Mouse (Mus musculus): ENCODE measurements around the gene Ubxn7. TPM values are rescaled to one million over a fixed set of nuclear protein-coding genes. Genes with fewer than 3 reads are reported as not detected.
"Not testable (repeated sequence)": the region's sequence is repeated elsewhere in the genome, so short reads cannot be mapped to it uniquely, and the experiment has no call there.

Ubxn7 gene
- polyA plus RNA-seq (2015; fragmentation: Nextera tagmentation; extraction: Ambion mirVana) = 17.9 and 18.3 TPM in 2 replicates

- 0% methylated on average over 45 of the region's 52 CpGs for WGBS
- peak within 1 kb of the TSS; percentile 98 for H3K9ac ChIP-seq (ENCODE audit: low read depth, low read length)
- H3K27me3 ChIP-seq (replicated peaks; ENCODE audit: control insufficient read depth, insufficient read depth, low read length) = no peaks in the 10 kb centered on the region
- ATAC-seq = peak; percentile 99
- H3K4me1 ChIP-seq (ENCODE audit: control insufficient read depth, insufficient read depth, low read depth, low read length) = peaks cover 13% of the 10 kb centered on the region
- no peaks in the 10 kb centered on the region for H3K9me3 ChIP-seq (ENCODE audit: control insufficient read depth, low read length)
- H3K4me3 ChIP-seq (ENCODE audit: low read length) = peak within 1 kb of the TSS; percentile 89
- peak within 1 kb of the TSS; percentile 72 for H3K4me2 ChIP-seq (ENCODE audit: low read length)
- peak within 1 kb of the TSS; percentile 96 for H3K27ac ChIP-seq (ENCODE audit: low read depth, low read length)
- no peaks in the 10 kb centered on the region for H3K36me3 ChIP-seq (ENCODE audit: control insufficient read depth, insufficient read depth, low read length)
Measured at GRCm38 (mm10) chr16:32332040-32332555, at the start of gene Ubxn7. Gene Ubxn7, plus strand, starts transcription at chr16:32332257.

GRCm38 (mm10) chr16:32282608-32283007 lies 49.4 kb upstream of the Ubxn7 start:
- Histone ChIP-seq H3K9ac (ENCODE audit: low read depth, low read length) (no peak overlapping the region), H3K9me3 (ENCODE audit: control insufficient read depth, low read length) (no peaks in the 10 kb centered on the region), H3K4me1 (ENCODE audit: control insufficient read depth, insufficient read depth, low read depth, low read length) (peaks cover 15% of the 10 kb centered on the region), H3K27me3 (replicated peaks; ENCODE audit: control insufficient read depth, insufficient read depth, low read length) (no peaks in the 10 kb centered on the region), H3K4me3 (ENCODE audit: low read length) (no peak overlapping the region), H3K27ac (ENCODE audit: low read depth, low read length) (no peak overlapping the region), H3K4me2 (ENCODE audit: low read length) (no peak overlapping the region), H3K36me3 (ENCODE audit: control insufficient read depth, insufficient read depth, low read length) (peaks cover 19% of the 10 kb centered on the region)
- no peak for ATAC-seq

- Histone ChIP-seq H3K4me2 (ENCODE audit: low read length) (no peak overlapping the region), H3K9me3 (ENCODE audit: control insufficient read depth, low read length) (no peaks in the 10 kb centered on the region), H3K4me1 (ENCODE audit: control insufficient read depth, insufficient read depth, low read depth, low read length) (no peaks in the 10 kb centered on the region), H3K4me3 (ENCODE audit: low read length) (no peak overlapping the region), H3K27me3 (replicated peaks; ENCODE audit: control insufficient read depth, insufficient read depth, low read length) (no peaks in the 10 kb centered on the region), H3K36me3 (ENCODE audit: control insufficient read depth, insufficient read depth, low read length) (peaks cover 26% of the 10 kb centered on the region), H3K27ac (ENCODE audit: low read depth, low read length) (no peak overlapping the region), H3K9ac (ENCODE audit: low read depth, low read length) (no peak overlapping the region)
- WGBS = 94% methylated on average over 4 of the region's 4 CpGs
- ATAC-seq = no peak
Measured at GRCm38 (mm10) chr16:32291821-32292220, 40.2 kb upstream of the Ubxn7 start.

GRCm38 (mm10) chr16:32299617-32300016 lies 32.4 kb upstream of the Ubxn7 start:
- H3K4me1 ChIP-seq (ENCODE audit: control insufficient read depth, insufficient read depth, low read depth, low read length); H3K27me3 ChIP-seq (replicated peaks; ENCODE audit: control insufficient read depth, insufficient read depth, low read length); H3K4me3 ChIP-seq (ENCODE audit: low read length); H3K4me2 ChIP-seq (ENCODE audit: low read length); H3K9me3 ChIP-seq (ENCODE audit: control insufficient read depth, low read length); H3K9ac ChIP-seq (ENCODE audit: low read depth, low read length); H3K27ac ChIP-seq (ENCODE audit: low read depth, low read length); ATAC-seq: not testable (repeated sequence)
- WGBS = 98% methylated on average over 4 of the region's 4 CpGs
- peaks cover 25% of the 10 kb centered on the region for H3K36me3 ChIP-seq (ENCODE audit: control insufficient read depth, insufficient read depth, low read length)

- H3K36me3 ChIP-seq (ENCODE audit: control insufficient read depth, insufficient read depth, low read length) = peaks cover 12% of the 10 kb centered on the region
- H3K9ac ChIP-seq (ENCODE audit: low read depth, low read length) = no peak overlapping the region
- H3K27ac ChIP-seq (ENCODE audit: low read depth, low read length) = no peak overlapping the region
- H3K9me3 ChIP-seq (ENCODE audit: control insufficient read depth, low read length) = no peaks in the 10 kb centered on the region
- H3K4me2 ChIP-seq (ENCODE audit: low read length) = no peak overlapping the region
- ATAC-seq = no peak
- no peak overlapping the region for H3K4me3 ChIP-seq (ENCODE audit: low read length)
- WGBS = 36% methylated on average over 1 of the region's 1 CpGs
- H3K4me1 ChIP-seq (ENCODE audit: control insufficient read depth, insufficient read depth, low read depth, low read length) = no peaks in the 10 kb centered on the region
- H3K27me3 ChIP-seq (replicated peaks; ENCODE audit: control insufficient read depth, insufficient read depth, low read length) = no peaks in the 10 kb centered on the region
Measured at GRCm38 (mm10) chr16:32303046-32303445, 29.0 kb upstream of the Ubxn7 start.

GRCm38 (mm10) chr16:32303886-32304285 lies 28.2 kb upstream of the Ubxn7 start:
- Histone ChIP-seq H3K36me3 (ENCODE audit: control insufficient read depth, insufficient read depth, low read length) (peaks cover 7% of the 10 kb centered on the region; the same call in 1 of the 2 replicates), H3K4me3 (ENCODE audit: low read length) (no peak overlapping the region), H3K4me1 (ENCODE audit: control insufficient read depth, insufficient read depth, low read depth, low read length) (no peaks in the 10 kb centered on the region), H3K9me3 (ENCODE audit: control insufficient read depth, low read length) (no peaks in the 10 kb centered on the region), H3K9ac (ENCODE audit: low read depth, low read length) (no peak overlapping the region), H3K4me2 (ENCODE audit: low read length) (no peak overlapping the region), H3K27ac (ENCODE audit: low read depth, low read length) (no peak overlapping the region), H3K27me3 (replicated peaks; ENCODE audit: control insufficient read depth, insufficient read depth, low read length) (no peaks in the 10 kb centered on the region)
- WGBS = 95% methylated on average over 7 of the region's 7 CpGs
- ATAC-seq = no peak

GRCm38 (mm10) chr16:32311970-32312369 lies 20.1 kb upstream of the Ubxn7 start:
- 70% methylated on average over 4 of the region's 4 CpGs for WGBS

GRCm38 (mm10) chr16:32312386-32312785 lies 19.7 kb upstream of the Ubxn7 start:
- Histone ChIP-seq H3K4me2 (ENCODE audit: low read length) (no peak overlapping the region), H3K27me3 (replicated peaks; ENCODE audit: control insufficient read depth, insufficient read depth, low read length) (no peaks in the 10 kb centered on the region), H3K9ac (ENCODE audit: low read depth, low read length) (no peak overlapping the region), H3K4me1 (ENCODE audit: control insufficient read depth, insufficient read depth, low read depth, low read length) (no peaks in the 10 kb centered on the region), H3K9me3 (ENCODE audit: control insufficient read depth, low read length) (no peaks in the 10 kb centered on the region), H3K27ac (ENCODE audit: low read depth, low read length) (no peak overlapping the region), H3K4me3 (ENCODE audit: low read length) (no peak overlapping the region), H3K36me3 (ENCODE audit: control insufficient read depth, insufficient read depth, low read length) (no peaks in the 10 kb centered on the region)
- whole genome bisulfite sequencing = 54% methylated on average over 5 of the region's 5 CpGs
- ATAC-seq = no peak

More at GRCm38 (mm10) chr16:32311970-32312369, 20.1 kb upstream of the Ubxn7 start:
- ATAC-seq = no peak
- Histone ChIP-seq H3K36me3 (ENCODE audit: control insufficient read depth, insufficient read depth, low read length) (no peaks in the 10 kb centered on the region), H3K4me1 (ENCODE audit: control insufficient read depth, insufficient read depth, low read depth, low read length) (no peaks in the 10 kb centered on the region), H3K27me3 (replicated peaks; ENCODE audit: control insufficient read depth, insufficient read depth, low read length) (no peaks in the 10 kb centered on the region), H3K9ac (ENCODE audit: low read depth, low read length) (no peak overlapping the region), H3K27ac (ENCODE audit: low read depth, low read length) (no peak overlapping the region), H3K9me3 (ENCODE audit: control insufficient read depth, low read length) (no peaks in the 10 kb centered on the region), H3K4me2 (ENCODE audit: low read length) (no peak overlapping the region), H3K4me3 (ENCODE audit: low read length) (no peak overlapping the region)

GRCm38 (mm10) chr16:32312859-32313258 lies 19.2 kb upstream of the Ubxn7 start:
- Histone ChIP-seq H3K4me3 (ENCODE audit: low read length) (no peak overlapping the region), H3K4me1 (ENCODE audit: control insufficient read depth, insufficient read depth, low read depth, low read length) (no peaks in the 10 kb centered on the region), H3K27me3 (replicated peaks; ENCODE audit: control insufficient read depth, insufficient read depth, low read length) (no peaks in the 10 kb centered on the region), H3K27ac (ENCODE audit: low read depth, low read length) (no peak overlapping the region), H3K9me3 (ENCODE audit: control insufficient read depth, low read length) (no peaks in the 10 kb centered on the region), H3K36me3 (ENCODE audit: control insufficient read depth, insufficient read depth, low read length) (no peaks in the 10 kb centered on the region), H3K9ac (ENCODE audit: low read depth, low read length) (no peak overlapping the region), H3K4me2 (ENCODE audit: low read length) (no peak overlapping the region)
- 75% methylated on average over 4 of the region's 4 CpGs for WGBS
- no peak for ATAC-seq

- Histone ChIP-seq H3K9ac (ENCODE audit: low read depth, low read length) (no peak overlapping the region), H3K4me1 (ENCODE audit: control insufficient read depth, insufficient read depth, low read depth, low read length) (no peaks in the 10 kb centered on the region), H3K9me3 (ENCODE audit: control insufficient read depth, low read length) (no peaks in the 10 kb centered on the region), H3K36me3 (ENCODE audit: control insufficient read depth, insufficient read depth, low read length) (no peaks in the 10 kb centered on the region), H3K4me3 (ENCODE audit: low read length) (no peak overlapping the region), H3K4me2 (ENCODE audit: low read length) (no peak overlapping the region), H3K27me3 (replicated peaks; ENCODE audit: control insufficient read depth, insufficient read depth, low read length) (no peaks in the 10 kb centered on the region), H3K27ac (ENCODE audit: low read depth, low read length) (no peak overlapping the region)
- 56% methylated on average over 2 of the region's 2 CpGs for WGBS
- no peak for ATAC-seq
Measured at GRCm38 (mm10) chr16:32316601-32317000, 15.5 kb upstream of the Ubxn7 start.

Data from hindbrain, embryonic 16.5 days (tissue).